Mouse (Mus musculus) 3134 (cell line): Measurements from ENCODE around the gene Sesn2.
A peak's percentile ranks its signal among the peaks of the same experiment; 100 is the strongest.
"Not testable (repeated sequence)": the region's sequence is repeated elsewhere in the genome, so short reads cannot be mapped to it uniquely, and the experiment has no call there.

Experiments used
- DNase-seq: peaks from one replicate; pipeline ENCODE4 v3.0.0-alpha.2; 2011; ENCODE audit warnings: low spot score; ENCODE audit not compliant: insufficient read length; ENCODE audit errors: extremely low read depth

Gene Sesn2

GRCm38 (mm10) chr4:132482956-132483608, 27.2 kb downstream of the Sesn2 start:
- DNase-seq, result no peak

- not testable (repeated sequence) for DNase-seq
Measured at GRCm38 (mm10) chr4:132482104-132482503, 28.2 kb downstream of the Sesn2 start.

GRCm38 (mm10) chr4:132477833-132478232, 32.5 kb downstream of the Sesn2 start:
- no peak for DNase-seq

GRCm38 (mm10) chr4:132475895-132476878, 34.1 kb downstream of the Sesn2 start:
- DNase-seq, result peak; percentile 51

GRCm38 (mm10) chr4:132474631-132475030, 35.7 kb downstream of the Sesn2 start:
- no peak for DNase-seq

- no peak for DNase-seq
Measured at GRCm38 (mm10) chr4:132473411-132473810, 36.9 kb downstream of the Sesn2 start.

- no peak for DNase-seq
Measured at GRCm38 (mm10) chr4:132469873-132470272, 40.4 kb downstream of the Sesn2 start.

- peak; percentile 22 for DNase-seq
Measured at GRCm38 (mm10) chr4:132464255-132464613, 46.1 kb downstream of the Sesn2 start.

GRCm38 (mm10) chr4:132463430-132464254, 46.7 kb downstream of the Sesn2 start, which contains the start of gene Med18:
TSS of gene Med18 (minus strand) at chr4:132463921.
- DNase-seq, result peak; percentile 89

GRCm38 (mm10) chr4:132462836-132463235, 47.5 kb downstream of the Sesn2 start:
- no peak for DNase-seq

GRCm38 (mm10) chr4:132460225-132460624, 50.1 kb downstream of the Sesn2 start:
- no peak for DNase-seq

- DNase-seq, result no peak
Measured at GRCm38 (mm10) chr4:132455561-132455960, 54.7 kb downstream of the Sesn2 start.

GRCm38 (mm10) chr4:132455146-132455545, 55.2 kb downstream of the Sesn2 start:
- no peak for DNase-seq

GRCm38 (mm10) chr4:132454216-132454615, 56.1 kb downstream of the Sesn2 start:
- DNase-seq, result no peak

GRCm38 (mm10) chr4:132449778-132450177, 60.5 kb downstream of the Sesn2 start:
- DNase-seq, result peak; percentile 15

GRCm38 (mm10) chr4:132446105-132446504, 64.2 kb downstream of the Sesn2 start:
- peak; percentile 65 for DNase-seq

GRCm38 (mm10) chr4:132444516-132444915, 65.8 kb downstream of the Sesn2 start:
- no peak for DNase-seq
